Mouse (Mus musculus) erythroblast, embryonic 14.5 days (primary cell): ENCODE measurements around the gene Ces1d. TPM values are rescaled to one million over a fixed set of nuclear protein-coding genes. Genes with fewer than 3 reads are reported as not detected.

Experiments used
- H3K27me3 ChIP-seq: 2 replicates; pipeline ENCODE4 v1.6.1; 2012; ENCODE audit warnings: inconsistent platforms; ENCODE audit not compliant: control insufficient read depth
- H3K36me3 ChIP-seq: 2 replicates; pipeline ENCODE4 v1.6.1; 2012; ENCODE audit warnings: mild to moderate bottlenecking, inconsistent platforms; ENCODE audit not compliant: control insufficient read depth
- H3K4me1 ChIP-seq: 2 replicates; pipeline ENCODE4 v1.6.1; 2012; ENCODE audit warnings: inconsistent platforms; ENCODE audit not compliant: control insufficient read depth
- H3K4me3 ChIP-seq: replicated peaks from 2 replicates; pipeline ENCODE3; 2012; ENCODE audit warnings: moderate library complexity, mild to moderate bottlenecking, inconsistent platforms
- H3K9me3 ChIP-seq: 2 replicates; pipeline ENCODE4 v1.6.1; 2012; ENCODE audit warnings: low read length, inconsistent platforms, mixed read lengths; ENCODE audit not compliant: control insufficient read depth
- GATA1 ChIP-seq: IDR thresholded peaks from 2 replicates; pipeline ENCODE4 v1.6.1; 2012; ENCODE audit warnings: low read length, inconsistent platforms, mixed read lengths
- TAL1 ChIP-seq: IDR thresholded peaks from 3 replicates; pipeline ENCODE4 v1.6.1; 2012; ENCODE audit warnings: low read length, inconsistent platforms, mixed read lengths
- polyA plus RNA-seq: library from polyadenylated mRNA; stranded (reverse); fragments of >175 nt; gene quantifications from 2 replicates; pipeline ENCODE4 v1.2.3, GENCODE M21; 2012

Ces1d gene
- polyA plus RNA-seq, 1 experiment, result not detected

- TF ChIP-seq TAL1 (no peak), GATA1 (no peak)
- Histone ChIP-seq H3K36me3 (no peaks in the 10 kb centered on the region), H3K4me3 (no peak overlapping the region), H3K4me1 (no peaks in the 10 kb centered on the region), H3K9me3 (no peaks in the 10 kb centered on the region), H3K27me3 (no peaks in the 10 kb centered on the region)
Observed at GRCm38 (mm10) chr8:93171846-93172590, 25.6 kb downstream of the Ces1d start.

GRCm38 (mm10) chr8:93163363-93163762 is 34.3 kb downstream of the Ces1d start:
- Histone ChIP-seq H3K4me3 (no peak overlapping the region), H3K27me3 (no peaks in the 10 kb centered on the region), H3K36me3 (no peaks in the 10 kb centered on the region), H3K9me3 (no peaks in the 10 kb centered on the region), H3K4me1 (no peaks in the 10 kb centered on the region)
- no peak for TF ChIP-seq TAL1
- no peak for TF ChIP-seq GATA1

- no peak overlapping the region for H3K4me3 ChIP-seq
- no peaks in the 10 kb centered on the region for H3K9me3 ChIP-seq
- no peaks in the 10 kb centered on the region for H3K27me3 ChIP-seq
- H3K36me3 ChIP-seq, result no peaks in the 10 kb centered on the region
- no peaks in the 10 kb centered on the region for H3K4me1 ChIP-seq
- no peak for TF ChIP-seq TAL1
- TF ChIP-seq GATA1, result no peak
Observed at GRCm38 (mm10) chr8:93151401-93151800, 46.2 kb downstream of the Ces1d start.

GRCm38 (mm10) chr8:93147331-93147730 is 50.3 kb downstream of the Ces1d start:
- Histone ChIP-seq H3K9me3 (no peaks in the 10 kb centered on the region), H3K27me3 (no peaks in the 10 kb centered on the region), H3K4me1 (no peaks in the 10 kb centered on the region), H3K4me3 (no peak overlapping the region), H3K36me3 (no peaks in the 10 kb centered on the region)
- TF ChIP-seq TAL1 (no peak), GATA1 (no peak)

- no peaks in the 10 kb centered on the region for H3K4me1 ChIP-seq
- no peaks in the 10 kb centered on the region for H3K36me3 ChIP-seq
- no peak overlapping the region for H3K4me3 ChIP-seq
- no peak for TF ChIP-seq TAL1
- no peak for TF ChIP-seq GATA1
- H3K9me3 ChIP-seq, result no peaks in the 10 kb centered on the region
- H3K27me3 ChIP-seq, result no peaks in the 10 kb centered on the region
Observed at GRCm38 (mm10) chr8:93140696-93141095, 56.9 kb downstream of the Ces1d start.

GRCm38 (mm10) chr8:93132196-93132595 is 65.4 kb downstream of the Ces1d start:
- Histone ChIP-seq H3K4me1 (no peaks in the 10 kb centered on the region), H3K27me3 (no peaks in the 10 kb centered on the region), H3K9me3 (no peaks in the 10 kb centered on the region), H3K4me3 (no peak overlapping the region), H3K36me3 (no peaks in the 10 kb centered on the region)
- no peak for TF ChIP-seq GATA1
- no peak for TF ChIP-seq TAL1

- no peaks in the 10 kb centered on the region for H3K4me1 ChIP-seq
- no peak within 1 kb of the TSS for H3K4me3 ChIP-seq
- no peaks in the 10 kb centered on the region for H3K36me3 ChIP-seq
- H3K9me3 ChIP-seq, result no peaks in the 10 kb centered on the region
- H3K27me3 ChIP-seq, result no peaks in the 10 kb centered on the region
- TF ChIP-seq GATA1, result no peak
- no peak for TF ChIP-seq TAL1
Observed at GRCm38 (mm10) chr8:93131233-93131980, 66.2 kb downstream of the Ces1d start, which contains the start of gene Ces1c. TSS of gene Ces1c (minus strand) at chr8:93131283.

GRCm38 (mm10) chr8:93126476-93126875 is 71.2 kb downstream of the Ces1d start:
- Histone ChIP-seq H3K4me1 (no peaks in the 10 kb centered on the region), H3K36me3 (no peaks in the 10 kb centered on the region), H3K4me3 (no peak overlapping the region), H3K9me3 (no peaks in the 10 kb centered on the region), H3K27me3 (no peaks in the 10 kb centered on the region)
- no peak for TF ChIP-seq TAL1
- TF ChIP-seq GATA1, result no peak

- no peaks in the 10 kb centered on the region for H3K9me3 ChIP-seq
- H3K4me1 ChIP-seq, result no peaks in the 10 kb centered on the region
- no peaks in the 10 kb centered on the region for H3K36me3 ChIP-seq
- no peak overlapping the region for H3K4me3 ChIP-seq
- no peaks in the 10 kb centered on the region for H3K27me3 ChIP-seq
- TF ChIP-seq TAL1 (no peak), GATA1 (no peak)
Observed at GRCm38 (mm10) chr8:93122005-93122404, 75.6 kb downstream of the Ces1d start.

Other genes with a start within 250 kb of the Ces1d start
- not detected in 2 replicates for gene Slc6a2, start 237.8 kb downstream of the Ces1d start, polyA plus RNA-seq
- gene Ces1a, start 149.6 kb downstream of the Ces1d start, polyA plus RNA-seq, result not detected in 2 replicates
- gene Ces1b, start 117.8 kb downstream of the Ces1d start, polyA plus RNA-seq, result not detected in 2 replicates
- gene Ces1c, start 66.6 kb downstream of the Ces1d start, polyA plus RNA-seq, result not detected in 2 replicates
- not detected in 2 replicates for gene Ces1e, start 31.8 kb upstream of the Ces1d start, polyA plus RNA-seq
- gene Ces1f, start 81.9 kb upstream of the Ces1d start, polyA plus RNA-seq, result not detected in 2 replicates
- gene Ces1g, start 139.5 kb upstream of the Ces1d start, polyA plus RNA-seq, result not detected in 2 replicates
- gene Ces1h, start 181.9 kb upstream of the Ces1d start, polyA plus RNA-seq, result not detected in 2 replicates